Mouse (Mus musculus): ENCODE data around the gene Tpm3.

- no peak for TF ChIP-seq CTCF (IDR thresholded peaks at IDR 0.05 in 2 of 3, conservative IDR thresholded peaks at IDR 0.05 in 1 of 3; ENCODE audit: control insufficient read depth in 1 of 3, insufficient read depth in 1 of 3, low read depth in 2 of 3, low read length in 3 of 3, poor library complexity in 1 of 3, severe bottlenecking in 1 of 3)
- TF ChIP-seq POLR2AphosphoS5 (IDR thresholded peaks at IDR 0.05; ENCODE audit: borderline replicate concordance, low read depth, low read length), result no peak
- TF ChIP-seq EP300 (IDR thresholded peaks at IDR 0.05; ENCODE audit: low read depth in 1 of 2, low read length in 2 of 2), result no peak
- TF ChIP-seq E2F4 (IDR thresholded peaks at IDR 0.05; ENCODE audit: borderline replicate concordance, low read depth, low read length), result no peak
- no peak for TF ChIP-seq POLR2A (IDR thresholded peaks at IDR 0.05; ENCODE audit: control insufficient read depth in 1 of 2, insufficient read depth in 1 of 2, low read depth in 1 of 2, low read length in 2 of 2, poor library complexity in 1 of 2)
- TF ChIP-seq JUND (IDR thresholded peaks at IDR 0.05; ENCODE audit: low read depth, low read length), result no peak
These were observed 4.6 kb upstream of the Tpm3 start for GRCm38 (mm10) chr3:90067851-90068250.
